Mouse (Mus musculus) cerebral cortex, adult 2 months (tissue): ENCODE data around the gene Ipo4.

ENCODE experiments used
- whole genome bisulfite sequencing: fragments of 180-500 bp; shearing (Covaris S2); methylation state at CpG from one replicate; pipeline ENCODE4 v1.1.7; 2018; 5-methylcytosine and 5-hydroxymethylcytosine counted together

The Ipo4 gene

GRCm38 (mm10) chr14:55590748-55591330 is 44.9 kb downstream of the Ipo4 start, which contains the start of gene Psme2:
TSS of gene Psme2 (minus strand) at chr14:55591113.
- WGBS, result under 1% methylated on average over 22 of the region's 22 CpGs

GRCm38 (mm10) chr14:55589771-55590448 is 45.8 kb downstream of the Ipo4 start:
- 87% methylated on average over 11 of the region's 11 CpGs for WGBS

GRCm38 (mm10) chr14:55589271-55589670 is 46.5 kb downstream of the Ipo4 start:
- 90% methylated on average over 5 of the region's 5 CpGs for WGBS

GRCm38 (mm10) chr14:55586149-55586548 is 49.6 kb downstream of the Ipo4 start:
- WGBS, result 99% methylated on average over 2 of the region's 2 CpGs

- 76% methylated on average over 6 of the region's 6 CpGs for WGBS
Observed at GRCm38 (mm10) chr14:55585566-55585960, 50.2 kb downstream of the Ipo4 start.

GRCm38 (mm10) chr14:55584702-55585565 is 50.8 kb downstream of the Ipo4 start, which contains the start of gene Emc9:
TSS of gene Emc9 (minus strand) at chr14:55585302.
- 5% methylated on average over 43 of the region's 43 CpGs for whole genome bisulfite sequencing

- WGBS, result 40% methylated on average over 5 of the region's 5 CpGs
Observed at GRCm38 (mm10) chr14:55584303-55584701, 51.5 kb downstream of the Ipo4 start.

GRCm38 (mm10) chr14:55581981-55582681 is 53.6 kb downstream of the Ipo4 start:
- 75% methylated on average over 9 of the region's 9 CpGs for WGBS

- WGBS, result 93% methylated on average over 16 of the region's 16 CpGs
Observed at GRCm38 (mm10) chr14:55580731-55581130, 55.0 kb downstream of the Ipo4 start.

GRCm38 (mm10) chr14:55579511-55580496 is 56.0 kb downstream of the Ipo4 start:
- WGBS, result 85% methylated on average over 23 of the region's 23 CpGs

- WGBS, result 37% methylated on average over 6 of the region's 6 CpGs
Observed at GRCm38 (mm10) chr14:55578668-55579269, 57.0 kb downstream of the Ipo4 start.

- 1% methylated on average over 32 of the region's 32 CpGs for WGBS
Observed at GRCm38 (mm10) chr14:55577871-55578667, 57.7 kb downstream of the Ipo4 start, which contains the start of gene Psme1. TSS of gene Psme1 (plus strand) at chr14:55578123.

- 67% methylated on average over 16 of the region's 16 CpGs for WGBS
Observed at GRCm38 (mm10) chr14:55576376-55576775, 59.4 kb downstream of the Ipo4 start.

- 79% methylated on average over 13 of the region's 13 CpGs for WGBS
Observed at GRCm38 (mm10) chr14:55575711-55576110, 60.0 kb downstream of the Ipo4 start.
